Mouse (Mus musculus): ENCODE measurements around the gene Pfkl.
"Not testable (repeated sequence)": the region's sequence is repeated elsewhere in the genome, so short reads cannot be mapped to it uniquely, and the experiment has no call there.

Pfkl gene

DNA sequence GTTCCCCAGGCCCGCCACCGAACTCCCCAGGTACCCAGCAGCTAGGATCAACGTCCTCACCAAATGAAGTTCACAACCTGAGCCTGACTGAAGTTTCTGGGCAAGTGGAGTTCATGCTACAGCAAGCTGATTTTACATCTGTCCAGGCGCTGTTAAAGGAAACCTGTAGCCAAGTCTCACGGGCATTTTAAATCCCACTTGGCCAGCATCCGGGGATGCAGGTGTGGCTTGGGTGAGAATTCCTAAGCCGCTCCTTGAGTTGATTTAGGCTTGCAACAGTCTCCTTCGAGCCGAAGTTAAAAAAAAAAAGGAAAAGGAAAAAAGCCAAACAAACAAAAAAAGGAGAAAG lies at the start of gene Pfkl:
Gene Pfkl (minus strand): TSS at position 139 of the 349 bp plus-strand sequence.
- no peak for DNase-seq

- DNase-seq = no peak
Observed at GRCm38 (mm10) chr10:78057056-78057455, 47.2 kb upstream of the Pfkl start.

DNA sequence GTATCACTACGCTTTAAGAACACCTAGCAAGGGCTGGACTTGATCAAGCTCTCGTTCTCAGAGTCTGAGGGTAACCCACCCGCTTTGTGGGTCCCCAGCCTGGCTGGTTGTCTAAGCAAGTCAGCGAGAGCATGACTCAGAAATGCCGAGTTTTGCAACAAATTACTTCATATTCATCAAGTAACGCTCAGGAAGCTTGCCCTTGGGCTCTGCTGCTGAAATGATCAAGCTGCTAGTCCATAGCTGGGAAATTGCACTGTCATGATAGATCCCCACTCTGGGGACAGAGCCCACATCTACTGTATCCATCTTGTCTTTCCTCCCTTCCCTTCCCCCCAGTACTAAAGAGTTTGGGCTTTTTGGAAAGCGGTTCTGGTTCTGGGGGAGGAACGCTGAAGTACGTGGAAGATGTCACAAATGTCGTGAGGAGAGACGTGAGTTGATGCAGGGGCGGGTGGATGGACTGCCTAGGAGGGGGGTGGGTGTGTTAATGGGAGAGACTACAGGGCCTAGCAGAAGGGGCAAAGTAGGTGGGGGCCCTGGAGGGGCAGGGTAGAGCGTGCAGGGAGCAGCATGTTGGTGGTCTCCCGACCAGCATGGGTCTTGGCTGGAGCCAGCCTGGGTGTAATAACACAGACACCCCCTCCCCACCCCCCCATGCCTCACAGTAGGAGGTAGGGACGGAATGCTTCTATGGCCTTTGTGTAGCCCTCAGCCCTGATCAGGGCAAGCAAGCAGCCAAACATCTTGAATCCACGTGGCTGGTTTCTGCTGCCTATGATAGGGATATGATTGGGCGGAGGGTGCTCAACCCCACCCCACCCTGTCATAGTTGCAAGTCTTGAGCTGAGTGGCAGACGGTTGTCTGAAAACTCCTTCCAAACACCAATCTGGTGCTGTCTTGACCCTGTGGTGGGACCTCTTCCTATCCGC lies 45.0 kb upstream of the Pfkl start:
- DNase-seq = peak; percentile 71

- no peak for DNase-seq
Observed at GRCm38 (mm10) chr10:78049519-78050035, 39.7 kb upstream of the Pfkl start.

DNA sequence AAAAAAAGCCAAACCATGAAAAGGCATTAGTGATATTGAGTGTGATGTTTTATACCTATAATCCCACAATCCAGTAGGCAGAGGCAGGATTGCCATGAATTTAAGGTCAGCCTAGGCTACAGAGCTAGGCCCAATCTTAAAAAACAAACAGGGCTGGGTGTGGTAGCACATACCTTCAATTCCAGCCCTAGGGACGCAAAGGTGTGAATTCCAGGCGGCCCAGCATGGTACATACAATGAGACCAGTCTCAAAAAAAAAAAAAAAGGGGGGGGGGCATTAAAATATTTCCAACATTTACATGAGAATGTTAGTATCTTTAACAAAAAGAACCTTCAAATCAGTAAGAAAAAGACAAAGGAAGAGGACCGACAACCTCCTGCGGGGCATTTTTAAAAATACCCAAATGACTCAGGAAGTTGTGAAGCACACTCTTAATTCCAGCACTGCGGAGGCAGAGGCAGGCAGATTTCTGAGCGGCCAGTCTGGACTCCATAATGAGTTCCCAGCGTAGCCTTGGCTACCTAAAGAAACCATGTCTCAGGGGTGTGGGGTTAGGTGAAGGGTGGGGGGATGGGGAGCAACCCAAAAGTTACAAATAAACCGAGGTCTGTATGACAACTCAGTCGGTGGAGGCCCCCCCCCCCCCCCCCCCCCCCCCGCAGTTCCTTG lies 38.3 kb upstream of the Pfkl start:
- no peak for DNase-seq

- no peak for DNase-seq
Observed at GRCm38 (mm10) chr10:78046388-78046787, 36.5 kb upstream of the Pfkl start.

- no peak for DNase-seq
Observed at GRCm38 (mm10) chr10:78044531-78044930, 34.6 kb upstream of the Pfkl start.

DNA sequence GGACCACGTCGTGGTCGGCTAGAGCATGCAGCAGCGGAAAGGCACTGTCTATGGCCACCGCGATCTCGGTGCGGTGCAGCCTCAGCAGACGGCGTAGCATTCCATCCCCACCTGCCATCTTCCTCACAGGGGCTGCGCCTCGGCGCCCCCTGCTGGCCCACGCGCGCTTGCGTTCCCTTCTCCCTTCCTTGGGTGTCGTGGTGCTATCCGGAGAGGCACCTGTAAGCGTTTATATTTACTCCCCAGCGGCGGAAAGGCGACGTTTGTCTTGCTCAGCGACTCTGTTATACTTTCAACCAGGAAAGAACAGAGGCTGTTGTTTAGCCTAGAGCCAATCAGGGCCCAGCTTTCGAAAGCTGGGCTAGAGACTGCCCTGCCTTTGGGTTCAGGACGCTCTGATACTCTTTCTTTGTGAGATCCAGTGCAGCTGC lies 33.5 kb upstream of the Pfkl start, which contains the start of gene Aire:
Gene Aire (minus strand): TSS at position 205 of the 431 bp plus-strand sequence.
- peak; percentile 63 for DNase-seq

DNA sequence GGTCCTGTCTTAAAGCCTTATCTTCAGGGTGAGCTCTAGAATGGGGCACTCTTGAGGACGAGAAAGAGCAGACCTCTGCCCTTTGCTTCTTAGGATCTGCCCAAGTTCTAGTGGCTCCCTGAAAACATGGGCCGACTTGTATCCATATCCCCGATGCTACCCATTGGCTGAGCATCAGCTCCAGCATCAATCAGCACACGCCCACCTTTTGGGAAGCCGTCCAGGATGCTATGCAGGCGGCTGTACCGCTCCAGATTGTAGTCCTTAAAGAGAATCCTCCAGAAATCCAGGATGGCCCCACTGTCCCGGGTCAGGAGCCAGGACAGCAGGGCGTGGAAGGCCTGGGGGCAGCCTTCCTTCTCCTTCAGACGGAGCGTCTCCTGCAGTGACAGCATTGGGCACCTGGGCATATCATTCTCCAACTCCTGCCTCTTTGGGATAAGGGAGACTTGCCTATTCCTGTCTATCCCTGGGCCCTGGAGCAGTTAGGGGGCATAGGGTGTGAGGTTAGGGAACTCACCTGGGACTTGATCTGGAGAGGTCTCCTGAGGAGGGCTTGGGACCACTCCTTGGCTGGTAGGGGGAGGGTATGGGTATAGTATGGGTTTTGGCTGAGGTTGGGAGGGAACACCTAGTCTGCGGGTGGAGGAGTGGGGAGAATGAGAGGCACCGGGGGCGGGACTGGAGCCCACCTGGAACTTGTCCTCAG lies 33.0 kb upstream of the Pfkl start:
- DNase-seq = no peak

DNA sequence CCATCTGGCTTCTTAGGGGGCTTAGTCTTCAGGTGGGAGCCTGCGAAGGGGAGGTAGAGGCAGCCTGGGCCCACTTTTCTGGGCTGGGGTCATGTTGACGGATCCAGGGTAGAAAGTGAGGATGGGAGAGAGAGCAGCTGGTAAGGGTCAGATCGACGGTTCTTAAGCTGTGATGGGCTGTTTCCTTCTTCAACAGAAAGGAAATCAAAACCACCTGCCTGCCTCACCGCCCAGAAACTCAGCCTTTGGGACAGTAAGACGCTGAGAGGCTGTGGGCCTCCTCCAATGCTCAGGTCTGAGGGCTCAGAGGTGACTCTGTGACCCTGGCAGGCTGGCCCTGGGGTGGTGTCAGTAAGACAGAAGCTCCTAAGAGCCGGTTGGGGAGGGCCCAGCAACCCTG lies 32.2 kb upstream of the Pfkl start:
- no peak for DNase-seq

GRCm38 (mm10) chr10:78041647-78042046 lies 31.8 kb upstream of the Pfkl start, which contains the start of gene Dnmt3l:
Dnmt3l (plus strand) TSS chr10:78041947.
- no peak for DNase-seq

- DNase-seq = no peak
Observed at GRCm38 (mm10) chr10:78037139-78037538, 27.3 kb upstream of the Pfkl start.

DNA sequence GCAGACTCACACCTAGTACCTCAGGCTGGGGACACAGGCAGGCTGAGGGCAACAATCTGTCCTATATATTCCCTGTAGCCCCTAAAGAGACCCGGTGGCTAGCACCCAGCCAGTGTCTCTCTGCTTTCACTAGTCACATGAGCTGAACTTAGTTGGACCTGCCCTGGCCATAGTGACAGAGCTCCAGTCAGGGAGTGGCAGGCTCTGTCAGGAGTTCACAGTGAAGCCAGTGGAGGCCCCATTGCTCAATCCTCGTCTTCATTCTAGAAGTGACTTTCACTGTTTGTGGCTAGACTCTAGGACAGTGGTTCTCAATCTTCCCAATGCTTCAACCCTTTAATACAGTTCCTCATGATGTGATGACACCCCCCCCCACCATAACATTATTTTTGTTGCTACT lies 22.1 kb upstream of the Pfkl start:
- DNase-seq = no peak

- no peak for DNase-seq
Observed at GRCm38 (mm10) chr10:78029080-78029479, 19.2 kb upstream of the Pfkl start.

DNA sequence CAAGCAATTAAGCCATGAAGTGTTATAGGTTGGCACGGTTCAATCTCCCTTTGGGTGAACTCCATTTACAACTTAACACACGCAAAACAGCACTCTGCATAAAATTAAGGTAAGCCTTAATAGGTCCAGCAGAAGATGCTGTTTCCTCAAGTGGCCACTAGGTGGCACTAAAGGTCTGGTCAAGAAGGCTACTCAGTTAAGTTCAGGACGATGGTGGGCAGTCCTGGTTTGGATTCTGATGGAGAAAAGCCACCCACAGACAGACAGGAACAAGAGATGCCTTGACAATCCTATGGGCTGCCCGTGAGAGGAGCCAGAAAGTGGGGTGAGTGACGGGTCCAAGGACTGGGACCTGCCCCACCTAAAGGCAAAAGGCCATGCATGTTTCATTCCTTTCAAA lies 18.2 kb upstream of the Pfkl start:
- peak; percentile 82 for DNase-seq

DNA sequence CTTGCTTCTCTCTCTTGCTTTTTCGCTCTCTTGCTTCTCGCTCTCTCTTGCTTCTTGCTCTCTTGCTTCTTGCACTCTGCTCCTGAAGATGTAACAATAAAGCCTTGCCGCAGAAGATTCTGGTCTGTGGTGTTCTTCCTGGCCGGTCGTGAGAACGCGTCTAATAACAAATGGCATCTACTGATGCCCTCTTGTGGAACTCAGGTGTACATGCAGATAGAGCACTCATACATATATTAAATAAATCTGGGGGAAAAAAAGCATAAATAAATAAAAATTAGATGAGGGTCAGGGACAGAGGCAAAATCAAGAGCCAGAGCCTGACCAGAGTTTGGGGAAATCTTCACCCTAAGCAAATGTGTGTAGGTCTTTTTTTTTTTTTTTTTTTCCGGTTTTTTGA lies 15.6 kb upstream of the Pfkl start:
- DNase-seq = not testable (repeated sequence)

GRCm38 (mm10) chr10:78019984-78020383 lies 10.1 kb upstream of the Pfkl start:
- not testable (repeated sequence) for DNase-seq

GRCm38 (mm10) chr10:78019291-78019690 lies 9.4 kb upstream of the Pfkl start:
- DNase-seq = no peak

- peak; percentile 84 for DNase-seq
Observed at GRCm38 (mm10) chr10:78018797-78019203, 8.9 kb upstream of the Pfkl start.

DNA sequence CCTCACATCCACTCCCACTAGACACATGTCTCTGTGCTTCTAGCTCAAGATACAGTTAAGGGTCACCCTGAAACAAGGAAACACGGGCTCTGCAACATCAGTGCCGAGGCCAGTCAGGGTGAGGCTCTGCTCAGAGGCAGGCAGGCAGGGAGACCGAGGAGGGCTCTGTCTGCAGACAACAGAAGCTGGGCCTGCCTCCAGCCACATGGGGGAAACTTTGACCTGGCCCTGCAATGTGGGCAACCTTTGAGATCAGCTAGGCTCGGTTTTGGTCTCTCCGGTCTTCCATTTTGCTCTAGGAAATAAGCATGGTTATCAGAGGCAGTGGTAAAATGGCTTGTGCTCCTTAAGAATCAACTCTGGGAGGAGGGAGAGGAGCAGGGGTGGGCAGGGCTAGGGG lies 6.5 kb upstream of the Pfkl start:
- no peak for DNase-seq

DNA sequence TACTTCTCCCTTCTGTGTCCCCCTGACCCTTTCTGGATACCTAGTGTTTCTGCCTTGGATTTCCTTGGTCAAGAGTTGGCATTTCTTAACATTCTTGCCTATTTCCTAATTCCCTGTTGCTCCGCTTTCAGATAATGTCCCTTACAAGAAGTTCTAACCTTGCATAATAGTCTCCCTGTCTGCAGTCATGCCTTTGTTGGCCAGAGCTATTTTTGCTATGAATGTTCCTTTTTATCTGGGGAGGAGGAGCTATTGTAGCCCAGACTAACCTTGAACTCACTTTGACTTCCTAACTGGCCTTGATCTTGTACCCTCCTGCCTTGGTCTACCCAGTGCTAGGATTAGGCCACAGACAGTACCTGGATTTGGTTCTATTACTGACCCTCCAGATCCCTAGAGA lies 5.6 kb upstream of the Pfkl start:
- no peak for DNase-seq

DNA sequence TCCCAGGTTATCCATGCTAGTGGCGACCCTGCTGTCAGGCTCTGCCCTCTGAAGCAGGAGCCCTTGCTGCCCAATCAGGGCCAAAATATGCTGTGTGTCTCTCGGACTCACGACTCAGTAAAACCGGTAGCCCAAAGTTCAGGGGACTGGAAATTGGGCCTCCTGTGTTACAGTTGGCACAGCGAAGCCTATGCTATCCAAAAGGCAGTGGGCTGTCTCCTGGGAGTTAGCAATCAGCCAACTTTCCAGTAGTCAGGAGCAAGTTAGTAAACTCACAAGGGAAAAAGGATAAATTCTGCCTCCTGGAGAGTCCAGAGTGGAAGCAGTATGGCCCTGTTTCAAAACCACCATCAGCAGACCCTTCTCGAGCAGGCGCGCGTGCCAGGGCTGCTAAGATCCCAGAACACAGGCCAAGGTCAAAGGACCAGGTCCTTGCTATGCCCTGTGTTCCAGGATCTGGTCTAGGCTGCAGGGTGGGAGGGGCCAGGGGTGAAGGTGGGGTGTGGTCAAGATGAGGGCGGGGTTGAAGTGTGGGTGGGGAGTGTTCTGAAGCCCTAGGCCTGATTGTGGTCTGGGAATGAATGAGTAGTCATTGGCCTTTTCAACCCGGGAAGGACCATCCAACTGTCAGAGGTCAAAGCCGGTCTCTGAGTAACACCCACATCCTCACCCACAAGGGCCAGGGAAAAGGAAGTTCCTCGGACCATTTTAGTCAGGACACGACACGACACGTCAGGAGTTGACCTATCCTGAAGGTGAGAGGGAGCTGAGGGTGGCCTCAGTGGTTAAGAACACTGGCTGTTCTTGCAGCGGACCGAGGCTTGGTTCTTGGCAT lies 3.0 kb upstream of the Pfkl start:
- no peak for DNase-seq
